Mouse (Mus musculus): ENCODE data around the gene Rph3a.

- TF ChIP-seq USF1 (IDR thresholded peaks at IDR 0.05; ENCODE audit: low read depth, low read length) (no peak), POLR2A (IDR thresholded peaks at IDR 0.05; ENCODE audit: control insufficient read depth in 1 of 2, insufficient read depth in 1 of 2, low read depth in 1 of 2, low read length in 2 of 2, poor library complexity in 1 of 2) (no peak), NELFE (IDR thresholded peaks at IDR 0.05; ENCODE audit: low read depth, low read length) (no peak), MAX (IDR thresholded peaks at IDR 0.05; ENCODE audit: low read length) (no peak), RCOR1 (IDR thresholded peaks at IDR 0.05; ENCODE audit: low read depth, low read length) (no peak), CTCF (IDR thresholded peaks at IDR 0.05 in 2 of 3, conservative IDR thresholded peaks at IDR 0.05 in 1 of 3; ENCODE audit: control insufficient read depth in 1 of 3, insufficient read depth in 1 of 3, low read depth in 2 of 3, low read length in 3 of 3, poor library complexity in 1 of 3, severe bottlenecking in 1 of 3) (no peak), ETS1 (IDR thresholded peaks at IDR 0.05; ENCODE audit: low read depth, low read length) (no peak), ZMIZ1 (IDR thresholded peaks at IDR 0.05; ENCODE audit: low read depth, low read length) (no peak), MXI1 (IDR thresholded peaks at IDR 0.05; ENCODE audit: low read depth, low read length) (no peak), ZNF384 (IDR thresholded peaks at IDR 0.05; ENCODE audit: low read depth, low read length) (no peak), RAD21 (IDR thresholded peaks at IDR 0.05; ENCODE audit: low read depth, low read length) (no peak)
These were observed 40.2 kb downstream of the Rph3a start for GRCm38 (mm10) chr5:120969703-120970102.

Data from MEL (cell line).